In genomic region chr7:125393228-125393627, GRCm38 (mm10) we compare ENCODE assay signal across 8 mouse cellular contexts. TPM values are rescaled to one million over a fixed set of nuclear protein-coding genes. Genes with fewer than 3 reads are reported as not detected.
DNase-seq lines count a peak whose midpoint lies in the region; ATAC-seq and TF ChIP-seq lines count a peak whose summit lies in the region.

No protein-coding gene starts in this region.

- H3K9me3 ChIP-seq in liver, embryonic 12.5 days (replicated peaks), result no peaks in the 10 kb centered on the region

- ATAC-seq in frontal cortex, adult (ENCODE audit: low TSS enrichment), result peak; percentile 36; the same call in 1 of the 2 replicates
- no peak for ATAC-seq in liver, embryonic 12.5 days

- DNase-seq in left cerebral cortex, adult 18-20 months (ENCODE audit: low spot score in 2 of 2), result peak; percentile 23 to 34
- no peak for DNase-seq in left cerebral cortex, postnatal 36 days (ENCODE audit: low spot score in 2 of 2)
- DNase-seq in cerebellum, postnatal 10 days, result peak; percentile 36 to 40
- no peak for DNase-seq in adrenal gland, postnatal 36 days
- no peak for DNase-seq in adrenal gland, postnatal 14 days

- H3K4me3 ChIP-seq in liver, embryonic 12.5 days, result peak overlapping the region; percentile 37
- H3K4me3 ChIP-seq in small intestine, adult 2 months (ENCODE audit: low read depth, low read length), result peak overlapping the region; percentile 43

- H3K27me3 ChIP-seq in liver, embryonic 12.5 days (replicated peaks), result peaks cover 46% of the 10 kb centered on the region
- no peaks in the 10 kb centered on the region for H3K27me3 ChIP-seq in small intestine, adult 2 months (ENCODE audit: control insufficient read depth, insufficient read depth, low read length)

- 3% methylated on average over 16 of the region's 16 CpGs for WGBS in liver, embryonic 12.5 days (ENCODE audit: insufficient replicate concordance)
- 3% methylated on average over 16 of the region's 16 CpGs for WGBS in small intestine, adult 2 months

- TF ChIP-seq CTCF in small intestine, adult 2 months (IDR thresholded peaks at IDR 0.05; ENCODE audit: extremely low read depth, insufficient read length, insufficient replicate concordance, low read depth, low read length), result no peak

- peak overlapping the region; percentile 76 for H3K4me2 ChIP-seq in liver, embryonic 12.5 days

- H3K9ac ChIP-seq in liver, embryonic 12.5 days, result 0 out of 2 replicates have a peak overlapping the region, but pooled peaks have one; percentile 39

- H3K4me1 ChIP-seq in liver, embryonic 12.5 days, result peaks cover 10% of the 10 kb centered on the region; the same call in 1 of the 2 replicates
- peaks cover 3% of the 10 kb centered on the region for H3K4me1 ChIP-seq in small intestine, adult 2 months (ENCODE audit: control insufficient read depth, insufficient read depth, insufficient read length, low read length)

- no peak for TF ChIP-seq POLR2A in small intestine, adult 2 months (IDR thresholded peaks at IDR 0.05; ENCODE audit: low read depth, low read length)

- H3K27ac ChIP-seq in liver, embryonic 12.5 days, result no peak overlapping the region
- H3K27ac ChIP-seq in small intestine, adult 2 months (ENCODE audit: insufficient read depth, low read depth, low read length), result no peak overlapping the region

- no peaks in the 10 kb centered on the region for H3K36me3 ChIP-seq in liver, embryonic 12.5 days
- no peaks in the 10 kb centered on the region for H3K36me3 ChIP-seq in small intestine, adult 2 months (ENCODE audit: control insufficient read depth, insufficient read depth, low read length)

- intact Hi-C loops in left cerebral cortex, postnatal 36 days (cut with DNase I), result loop anchor here (5.0 kb wide), 5 partner anchors 1011 to 1866 kb away; partner anchors contain the start of gene Hs3st4

RNA-seq across cellular contexts. Expression of gene Kdm8, which starts 51.2 kb away (rescaled TPM):
- total RNA-seq in left cerebral cortex, adult 18-20 months (2021), result 1 to 10 TPM; 4.5 TPM
- 1 to 10 TPM; 4.1 to 5.1 TPM for total RNA-seq in left cerebral cortex, postnatal 36 days (2021)
- polyA plus RNA-seq in liver, embryonic 12.5 days (2016; fragmentation: Nextera tagmentation; extraction: Ambion mirVana), result 11.1 and 11.7 TPM in 2 replicates
- polyA plus RNA-seq in small intestine, adult 2 months (2012; rRNA removed), result 2.1 and 2.4 TPM in 2 replicates
- total RNA-seq in adrenal gland, postnatal 36 days (2021), result 1 to 10 TPM; 3.1 to 6.1 TPM
- 4.0 and 4.5 TPM in 2 replicates for total RNA-seq in adrenal gland, postnatal 14 days (2021)

Comparison
In these comparisons a context has a peak if more than half of its experiments do, and no peak if none do; other contexts are left out.
1. DNase-seq: peak in left cerebral cortex, adult 18-20 months (2 of 2) and cerebellum, postnatal 10 days (2 of 2); none in left cerebral cortex, postnatal 36 days (0 of 2), adrenal gland, postnatal 36 days (0 of 2) and adrenal gland, postnatal 14 days (single experiment).